Mouse (Mus musculus) heart, adult 11 months (tissue): ENCODE measurements around the gene Knstrn.
A peak's percentile ranks its signal among the peaks of the same experiment; 100 is the strongest.

Experiments
- DNase-seq: peaks from one replicate; pipeline ENCODE4 v3.0.0; 2022

Gene Knstrn

GRCm38 (mm10) chr2:118871032-118871431 is 57.2 kb downstream of the Knstrn start:
- no peak for DNase-seq

GRCm38 (mm10) chr2:118873018-118873417 is 59.2 kb downstream of the Knstrn start:
- peak; percentile 93 for DNase-seq

- no peak for DNase-seq
These were observed 60.2 kb downstream of the Knstrn start for GRCm38 (mm10) chr2:118873890-118874430.

GRCm38 (mm10) chr2:118875316-118875715 is 61.5 kb downstream of the Knstrn start:
- no peak for DNase-seq

- no peak for DNase-seq
These were observed 62.6 kb downstream of the Knstrn start for GRCm38 (mm10) chr2:118876453-118876852.

GRCm38 (mm10) chr2:118881019-118881418 is 67.2 kb downstream of the Knstrn start:
- peak; percentile 96 for DNase-seq

GRCm38 (mm10) chr2:118881956-118882355 is 68.2 kb downstream of the Knstrn start:
- no peak for DNase-seq

GRCm38 (mm10) chr2:118882840-118883679 is 69.3 kb downstream of the Knstrn start:
- DNase-seq = peak; percentile 96

GRCm38 (mm10) chr2:118887440-118887839 is 73.6 kb downstream of the Knstrn start:
- DNase-seq = no peak

- DNase-seq = no peak
These were observed 74.2 kb downstream of the Knstrn start for GRCm38 (mm10) chr2:118887845-118888548.

- no peak for DNase-seq
These were observed 77.4 kb downstream of the Knstrn start for GRCm38 (mm10) chr2:118891173-118891572.

GRCm38 (mm10) chr2:118895990-118896913 is 82.4 kb downstream of the Knstrn start:
- DNase-seq = peak; percentile 97

GRCm38 (mm10) chr2:118896914-118897291 is 83.1 kb downstream of the Knstrn start:
- DNase-seq = no peak

- DNase-seq = no peak
These were observed 83.6 kb downstream of the Knstrn start for GRCm38 (mm10) chr2:118897392-118897791.

GRCm38 (mm10) chr2:118897808-118898207 is 84.0 kb downstream of the Knstrn start:
- DNase-seq = peak; percentile 94

GRCm38 (mm10) chr2:118898771-118899170 is 85.0 kb downstream of the Knstrn start:
- no peak for DNase-seq

GRCm38 (mm10) chr2:118899306-118899705 is 85.5 kb downstream of the Knstrn start:
- no peak for DNase-seq

- DNase-seq = peak; percentile 95
These were observed 86.4 kb downstream of the Knstrn start, which contains the start of gene Bahd1 for GRCm38 (mm10) chr2:118899981-118900825. Bahd1 (plus strand) TSS chr2:118900377.

GRCm38 (mm10) chr2:118900826-118901140 is 87.0 kb downstream of the Knstrn start:
- no peak for DNase-seq

GRCm38 (mm10) chr2:118901175-118902031 is 87.6 kb downstream of the Knstrn start:
- DNase-seq = peak; percentile 100
